Mouse (Mus musculus): ENCODE results near the gene Sntg2.

Sntg2 gene

GRCm38 (mm10) chr12:30292724-30293560, 80.2 kb downstream of the Sntg2 start:
- in situ Hi-C loops (cut with MboI; ENCODE audit: low pct_unique_long_range_greater_than_20kb in 1 of 2, low sequenced_read_pairs in 2 of 2, unreplicated experiment in 1 of 2): no loop called here

- in situ Hi-C loops (cut with MboI; ENCODE audit: low pct_unique_long_range_greater_than_20kb in 1 of 2, low sequenced_read_pairs in 2 of 2, unreplicated experiment in 1 of 2): no loop called here
Observed at GRCm38 (mm10) chr12:30286888-30287573, 86.1 kb downstream of the Sntg2 start.

GRCm38 (mm10) chr12:30283741-30284140, 89.4 kb downstream of the Sntg2 start:
- in situ Hi-C loops (cut with MboI; ENCODE audit: low pct_unique_long_range_greater_than_20kb in 1 of 2, low sequenced_read_pairs in 2 of 2, unreplicated experiment in 1 of 2): no loop called here

- in situ Hi-C loops (cut with MboI; ENCODE audit: low pct_unique_long_range_greater_than_20kb in 1 of 2, low sequenced_read_pairs in 2 of 2, unreplicated experiment in 1 of 2): no loop called here
Observed at GRCm38 (mm10) chr12:30272242-30272985, 100.8 kb downstream of the Sntg2 start.

- in situ Hi-C loops (cut with MboI; ENCODE audit: low pct_unique_long_range_greater_than_20kb in 1 of 2, low sequenced_read_pairs in 2 of 2, unreplicated experiment in 1 of 2): no loop called here
Observed at GRCm38 (mm10) chr12:30264206-30264605, 109.0 kb downstream of the Sntg2 start.

- in situ Hi-C loops (cut with MboI; ENCODE audit: low pct_unique_long_range_greater_than_20kb in 1 of 2, low sequenced_read_pairs in 2 of 2, unreplicated experiment in 1 of 2): no loop called here
Observed at GRCm38 (mm10) chr12:30261187-30261586, 112.0 kb downstream of the Sntg2 start.

- in situ Hi-C loops (cut with MboI; ENCODE audit: low pct_unique_long_range_greater_than_20kb in 1 of 2, low sequenced_read_pairs in 2 of 2, unreplicated experiment in 1 of 2): no loop called here
Observed at GRCm38 (mm10) chr12:30258641-30259040, 114.5 kb downstream of the Sntg2 start.

- in situ Hi-C loops (cut with MboI; ENCODE audit: low pct_unique_long_range_greater_than_20kb in 1 of 2, low sequenced_read_pairs in 2 of 2, unreplicated experiment in 1 of 2): no loop called here
Observed at GRCm38 (mm10) chr12:30257664-30258063, 115.5 kb downstream of the Sntg2 start.

- in situ Hi-C loops (cut with MboI; ENCODE audit: low pct_unique_long_range_greater_than_20kb in 1 of 2, low sequenced_read_pairs in 2 of 2, unreplicated experiment in 1 of 2): no loop called here
Observed at GRCm38 (mm10) chr12:30256207-30256606, 117.0 kb downstream of the Sntg2 start.

GRCm38 (mm10) chr12:30254581-30254980, 118.6 kb downstream of the Sntg2 start:
- in situ Hi-C loops (cut with MboI; ENCODE audit: low pct_unique_long_range_greater_than_20kb in 1 of 2, low sequenced_read_pairs in 2 of 2, unreplicated experiment in 1 of 2): no loop called here

GRCm38 (mm10) chr12:30252381-30252780, 120.8 kb downstream of the Sntg2 start:
- in situ Hi-C loops (cut with MboI; ENCODE audit: low pct_unique_long_range_greater_than_20kb in 1 of 2, low sequenced_read_pairs in 2 of 2, unreplicated experiment in 1 of 2): no loop called here

- in situ Hi-C loops (cut with MboI; ENCODE audit: low pct_unique_long_range_greater_than_20kb in 1 of 2, low sequenced_read_pairs in 2 of 2, unreplicated experiment in 1 of 2): no loop called here
Observed at GRCm38 (mm10) chr12:30251283-30251829, 121.8 kb downstream of the Sntg2 start.

- in situ Hi-C loops (cut with MboI; ENCODE audit: low pct_unique_long_range_greater_than_20kb in 1 of 2, low sequenced_read_pairs in 2 of 2, unreplicated experiment in 1 of 2): no loop called here
Observed at GRCm38 (mm10) chr12:30249068-30249467, 124.1 kb downstream of the Sntg2 start.

- in situ Hi-C loops (cut with MboI; ENCODE audit: low pct_unique_long_range_greater_than_20kb in 1 of 2, low sequenced_read_pairs in 2 of 2, unreplicated experiment in 1 of 2): no loop called here
Observed at GRCm38 (mm10) chr12:30246286-30246945, 126.8 kb downstream of the Sntg2 start.

- in situ Hi-C loops (cut with MboI; ENCODE audit: low pct_unique_long_range_greater_than_20kb in 1 of 2, low sequenced_read_pairs in 2 of 2, unreplicated experiment in 1 of 2): no loop called here
Observed at GRCm38 (mm10) chr12:30244194-30244593, 129.0 kb downstream of the Sntg2 start.

GRCm38 (mm10) chr12:30240891-30241290, 132.3 kb downstream of the Sntg2 start:
- in situ Hi-C loops (cut with MboI; ENCODE audit: low pct_unique_long_range_greater_than_20kb in 1 of 2, low sequenced_read_pairs in 2 of 2, unreplicated experiment in 1 of 2): no loop called here

- in situ Hi-C loops (cut with MboI; ENCODE audit: low pct_unique_long_range_greater_than_20kb in 1 of 2, low sequenced_read_pairs in 2 of 2, unreplicated experiment in 1 of 2): no loop called here
Observed at GRCm38 (mm10) chr12:30234940-30235339, 138.2 kb downstream of the Sntg2 start.

- in situ Hi-C loops (cut with MboI; ENCODE audit: low pct_unique_long_range_greater_than_20kb in 1 of 2, low sequenced_read_pairs in 2 of 2, unreplicated experiment in 1 of 2): no loop called here
Observed at GRCm38 (mm10) chr12:30228004-30228403, 145.2 kb downstream of the Sntg2 start.
